Mouse (Mus musculus) gastrocnemius, postnatal 25 days (tissue): Measurements from ENCODE around the gene Cops9. TPM values are rescaled to one million over a fixed set of nuclear protein-coding genes. Genes with fewer than 3 reads are reported as not detected.
A peak's percentile ranks its signal among the peaks of the same experiment; 100 is the strongest.

Source experiments
- DNase-seq: peaks from one replicate; pipeline ENCODE4 v3.0.0; 2022
- long read RNA-seq, 2 experiments: library from polyadenylated mRNA; stranded (forward); transcript quantifications; one replicate each; pipeline ENCODE4 v2.0.0; 2021
- total RNA-seq, 2 experiments: library from RNA; stranded (reverse); gene quantifications; 1 replicate in 1 of 2; 2 replicates in 1 of 2; pipeline ENCODE4 v1.2.3; 2021

The Cops9 gene
- 100 to 1,000 TPM; 187 to 194 TPM for total RNA-seq
- long read RNA-seq, experiment 1, transcript Cops9-201 (3 exons, 438 nt), result major isoform, 189 of 197 reads
- long read RNA-seq, experiment 1, partial matches to known transcripts, result 2 of 197 reads
- long read RNA-seq, experiment 1, other reads (novel, unspliced or antisense), result 4 of 197 reads
- long read RNA-seq, experiment 2, transcript Cops9-201 (3 exons, 438 nt), result major isoform, 141 of 149 reads
- long read RNA-seq, experiment 2, partial matches to known transcripts, result 2 of 149 reads
- long read RNA-seq, experiment 2, other reads (novel, unspliced or antisense), result 2 of 149 reads

GRCm38 (mm10) chr1:92641514-92642272 is at the start of gene Cops9:
Cops9 (minus strand) TSS chr1:92641985.
- peak; percentile 88 for DNase-seq

GRCm38 (mm10) chr1:92691166-92691844 is 49.5 kb upstream of the Cops9 start:
- DNase-seq, result no peak

GRCm38 (mm10) chr1:92686994-92687393 is 45.2 kb upstream of the Cops9 start:
- no peak for DNase-seq

GRCm38 (mm10) chr1:92683151-92683550 is 41.4 kb upstream of the Cops9 start:
- DNase-seq, result no peak

- no peak for DNase-seq
Measured at GRCm38 (mm10) chr1:92680668-92681603, 39.2 kb upstream of the Cops9 start.

GRCm38 (mm10) chr1:92678757-92679156 is 37.0 kb upstream of the Cops9 start:
- DNase-seq, result no peak

GRCm38 (mm10) chr1:92676676-92676975 is 34.8 kb upstream of the Cops9 start:
- DNase-seq, result no peak

- DNase-seq, result no peak
Measured at GRCm38 (mm10) chr1:92675932-92676675, 34.3 kb upstream of the Cops9 start.

GRCm38 (mm10) chr1:92673258-92673782 is 31.5 kb upstream of the Cops9 start:
- no peak for DNase-seq

GRCm38 (mm10) chr1:92671326-92671725 is 29.5 kb upstream of the Cops9 start:
- DNase-seq, result no peak

- DNase-seq, result no peak
Measured at GRCm38 (mm10) chr1:92669430-92669829, 27.6 kb upstream of the Cops9 start.

GRCm38 (mm10) chr1:92667106-92667505 is 25.3 kb upstream of the Cops9 start:
- no peak for DNase-seq

GRCm38 (mm10) chr1:92659392-92659791 is 17.6 kb upstream of the Cops9 start:
- DNase-seq, result no peak

- DNase-seq, result no peak
Measured at GRCm38 (mm10) chr1:92657025-92657820, 15.4 kb upstream of the Cops9 start.

GRCm38 (mm10) chr1:92654676-92655075 is 12.9 kb upstream of the Cops9 start:
- DNase-seq, result no peak

- DNase-seq, result no peak
Measured at GRCm38 (mm10) chr1:92653179-92653578, 11.4 kb upstream of the Cops9 start.

- DNase-seq, result no peak
Measured at GRCm38 (mm10) chr1:92651467-92651866, 9.7 kb upstream of the Cops9 start.

- DNase-seq, result peak; percentile 61
Measured at GRCm38 (mm10) chr1:92648673-92649072, 6.9 kb upstream of the Cops9 start, which contains the start of gene Otos. Otos (minus strand) TSS chr1:92648841.

GRCm38 (mm10) chr1:92648197-92648596 is 6.4 kb upstream of the Cops9 start:
- DNase-seq, result no peak

- DNase-seq, result no peak
Measured at GRCm38 (mm10) chr1:92647752-92648151, 6.0 kb upstream of the Cops9 start.
